Mouse (Mus musculus): Measurements from ENCODE around the gene 9930111J21Rik2. TPM values are rescaled to one million over a fixed set of nuclear protein-coding genes. Genes with fewer than 3 reads are reported as not detected.
A peak's percentile ranks its signal among the peaks of the same experiment; 100 is the strongest.
"Not testable (repeated sequence)": the region's sequence is repeated elsewhere in the genome, so short reads cannot be mapped to it uniquely, and the experiment has no call there.

9930111J21Rik2 gene
- total RNA-seq, 2 experiments from 2014 or later: 26.0 to 29.4 TPM

GRCm38 (mm10) chr11:48978240-48978939 lies 72.7 kb downstream of the 9930111J21Rik2 start, which contains the start of gene Olfr56:
TSS of gene Olfr56 (plus strand) at chr11:48978889.
- peak; percentile 75 for ATAC-seq (replicated peaks; ENCODE audit: poor library complexity)

- not testable (repeated sequence) for ATAC-seq (replicated peaks; ENCODE audit: poor library complexity)
Observed at GRCm38 (mm10) chr11:48974686-48975085, 76.4 kb downstream of the 9930111J21Rik2 start.

Other genes with a start within 250 kb of the 9930111J21Rik2 start
- 11.7 and 12.6 TPM in 2 replicates for gene Trim41, start 233.9 kb downstream of the 9930111J21Rik2 start, total RNA-seq (2015)
- gene Trim41, start 233.9 kb downstream of the 9930111J21Rik2 start, total RNA-seq (2017): 63.3 and 72.7 TPM in 2 replicates
- gene Trim7, start 225.1 kb downstream of the 9930111J21Rik2 start, total RNA-seq (2015): 0.12 and 0.32 TPM in 2 replicates
- 0.51 and 3.5 TPM in 2 replicates for gene Trim7, start 225.1 kb downstream of the 9930111J21Rik2 start, total RNA-seq (2017)
- gene Gm12184, start 224.6 kb downstream of the 9930111J21Rik2 start, total RNA-seq (2015): 4.6 and 6.8 TPM in 2 replicates
- gene Gm12184, start 224.6 kb downstream of the 9930111J21Rik2 start, total RNA-seq (2017): 14.6 and 22.1 TPM in 2 replicates
- 44.1 and 45.1 TPM in 2 replicates for gene Irgm1, start 179.6 kb downstream of the 9930111J21Rik2 start, total RNA-seq (2015)
- gene Irgm1, start 179.6 kb downstream of the 9930111J21Rik2 start, total RNA-seq (2017): 32.4 and 34.9 TPM in 2 replicates
- gene Gm5431, start 149.0 kb downstream of the 9930111J21Rik2 start, total RNA-seq (2015): 0.39 and 0.84 TPM in 2 replicates
- gene Gm5431, start 149.0 kb downstream of the 9930111J21Rik2 start, total RNA-seq (2017): 0.27 and 0.83 TPM in 2 replicates
- gene Psme2b, start 105.1 kb downstream of the 9930111J21Rik2 start, total RNA-seq (2015): 22.6 and 31.0 TPM in 2 replicates
- 25.4 and 31.7 TPM in 2 replicates for gene Psme2b, start 105.1 kb downstream of the 9930111J21Rik2 start, total RNA-seq (2017)
- 0.64 and 0.94 TPM in 2 replicates for gene Olfr56, start 72.4 kb downstream of the 9930111J21Rik2 start, total RNA-seq (2015)
- 1.3 and 1.9 TPM in 2 replicates for gene Olfr56, start 72.4 kb downstream of the 9930111J21Rik2 start, total RNA-seq (2017)
- gene 9930111J21Rik1, start 71.8 kb downstream of the 9930111J21Rik2 start, total RNA-seq (2015): 13.7 and 14.1 TPM in 2 replicates
- gene 9930111J21Rik1, start 71.8 kb downstream of the 9930111J21Rik2 start, total RNA-seq (2017): 7.6 and 8.2 TPM in 2 replicates
- gene Gm12185, start 59.0 kb downstream of the 9930111J21Rik2 start, total RNA-seq (2015): 0.07 and 0.54 TPM in 2 replicates
- 1.5 and 4.9 TPM in 2 replicates for gene Gm12185, start 59.0 kb downstream of the 9930111J21Rik2 start, total RNA-seq (2017)
- gene Tgtp1, start 57.1 kb downstream of the 9930111J21Rik2 start, total RNA-seq (2015): 2.6 and 5.0 TPM in 2 replicates
- gene Tgtp1, start 57.1 kb downstream of the 9930111J21Rik2 start, total RNA-seq (2017): 3.0 and 7.8 TPM in 2 replicates
- gene Tgtp2, start 13.0 kb upstream of the 9930111J21Rik2 start, total RNA-seq (2015): 16.8 and 24.5 TPM in 2 replicates
- 56.3 and 82.0 TPM in 2 replicates for gene Tgtp2, start 13.0 kb upstream of the 9930111J21Rik2 start, total RNA-seq (2017)
- 129 and 147 TPM in 2 replicates for gene Ifi47, start 25.3 kb upstream of the 9930111J21Rik2 start, total RNA-seq (2015)
- 54.3 and 57.2 TPM in 2 replicates for gene Ifi47, start 25.3 kb upstream of the 9930111J21Rik2 start, total RNA-seq (2017)
- gene Olfr1396, start 63.6 kb upstream of the 9930111J21Rik2 start, total RNA-seq (2015): not detected in 2 replicates
- gene Olfr1396, start 63.6 kb upstream of the 9930111J21Rik2 start, total RNA-seq (2017): not detected in 2 replicates
- gene Olfr1395, start 91.0 kb upstream of the 9930111J21Rik2 start, total RNA-seq (2015): not detected in 2 replicates
- not detected in 2 replicates for gene Olfr1395, start 91.0 kb upstream of the 9930111J21Rik2 start, total RNA-seq (2017)
- gene Olfr1394, start 103.1 kb upstream of the 9930111J21Rik2 start, total RNA-seq (2015): not detected in 2 replicates
- gene Olfr1394, start 103.1 kb upstream of the 9930111J21Rik2 start, total RNA-seq (2017): not detected in 2 replicates
- gene Btnl9, start 135.9 kb upstream of the 9930111J21Rik2 start, total RNA-seq (2015): 3.8 and 7.1 TPM in 2 replicates
- 7.5 and 13.9 TPM in 2 replicates for gene Btnl9, start 135.9 kb upstream of the 9930111J21Rik2 start, total RNA-seq (2017)
- 59.9 and 71.0 TPM in 2 replicates for gene Zfp62, start 152.1 kb upstream of the 9930111J21Rik2 start, total RNA-seq (2015)
- 78.4 and 133 TPM in 2 replicates for gene Zfp62, start 152.1 kb upstream of the 9930111J21Rik2 start, total RNA-seq (2017)
- gene Mgat1, start 192.9 kb upstream of the 9930111J21Rik2 start, total RNA-seq (2015): 36.3 and 40.9 TPM in 2 replicates
- 54.2 and 61.9 TPM in 2 replicates for gene Mgat1, start 192.9 kb upstream of the 9930111J21Rik2 start, total RNA-seq (2017)
- 0.05 TPM in 2 replicates for gene Olfr1393, start 227.1 kb upstream of the 9930111J21Rik2 start, total RNA-seq (2015)
- not detected in 2 replicates for gene Olfr1393, start 227.1 kb upstream of the 9930111J21Rik2 start, total RNA-seq (2017)
- not detected in 2 replicates for gene Olfr1392, start 234.0 kb upstream of the 9930111J21Rik2 start, total RNA-seq (2015)
- gene Olfr1392, start 234.0 kb upstream of the 9930111J21Rik2 start, total RNA-seq (2017): not detected in 2 replicates